Mouse (Mus musculus) right cerebral cortex, postnatal 10 days (tissue): ENCODE results near the gene Ist1.

ENCODE experiments used
- DNase-seq, 2 experiments: peaks; one replicate each; pipeline ENCODE4 v3.0.0; 2021; ENCODE audit warnings: low spot score in 2 of 2

The Ist1 gene

GRCm38 (mm10) chr8:109682120-109682519 is 10.9 kb downstream of the Ist1 start:
- no peak for DNase-seq

GRCm38 (mm10) chr8:109681535-109681934 is 11.5 kb downstream of the Ist1 start:
- no peak for DNase-seq

GRCm38 (mm10) chr8:109675896-109676643 is 17.0 kb downstream of the Ist1 start:
- DNase-seq: peak; percentile 63 to 64

- no peak for DNase-seq
These were observed 19.5 kb downstream of the Ist1 start for GRCm38 (mm10) chr8:109673596-109673995.

GRCm38 (mm10) chr8:109672656-109673055 is 20.4 kb downstream of the Ist1 start:
- DNase-seq: no peak

GRCm38 (mm10) chr8:109666616-109667015 is 26.4 kb downstream of the Ist1 start:
- no peak for DNase-seq

GRCm38 (mm10) chr8:109662328-109662727 is 30.7 kb downstream of the Ist1 start:
- no peak for DNase-seq

GRCm38 (mm10) chr8:109656860-109657259 is 36.2 kb downstream of the Ist1 start:
- peak; percentile 43 to 49 for DNase-seq

GRCm38 (mm10) chr8:109650801-109651200 is 42.3 kb downstream of the Ist1 start:
- DNase-seq: no peak

- no peak for DNase-seq
These were observed 44.6 kb downstream of the Ist1 start for GRCm38 (mm10) chr8:109648469-109648868.

- peak in 1 of 2 experiments; percentile 44 for DNase-seq
These were observed 45.7 kb downstream of the Ist1 start for GRCm38 (mm10) chr8:109647331-109647730.

- DNase-seq: no peak
These were observed 51.8 kb downstream of the Ist1 start for GRCm38 (mm10) chr8:109641236-109641635.

- no peak for DNase-seq
These were observed 52.6 kb downstream of the Ist1 start for GRCm38 (mm10) chr8:109640410-109640809.

- no peak for DNase-seq
These were observed 54.2 kb downstream of the Ist1 start for GRCm38 (mm10) chr8:109638851-109639250.

GRCm38 (mm10) chr8:109635146-109635545 is 57.9 kb downstream of the Ist1 start:
- DNase-seq: no peak

- peak in 1 of 2 experiments; percentile 39 for DNase-seq
These were observed 60.6 kb downstream of the Ist1 start for GRCm38 (mm10) chr8:109632498-109632897.

- DNase-seq: peak in 1 of 2 experiments; percentile 42
These were observed 64.4 kb downstream of the Ist1 start for GRCm38 (mm10) chr8:109628638-109629037.
